Mouse (Mus musculus) liver, embryonic 13.5 days (tissue): Measurements from ENCODE around the gene Phlpp1. TPM values are rescaled to one million over a fixed set of nuclear protein-coding genes. Genes with fewer than 3 reads are reported as not detected.

Source experiments
- ATAC-seq: fragments of 200-750 bp; cut with Nextera tagmentation; 2 replicates; pipeline ENCODE4 v1.8.0; 2017; ENCODE audit warnings: low read depth, mild to moderate bottlenecking, moderate number of reproducible peaks, moderate library complexity
- DNase-seq: peaks from one replicate; pipeline ENCODE4 v3.0.0; 2022
- H3K27ac ChIP-seq: fragments of 300-500 bp; sonication (generic); 2 replicates; pipeline ENCODE4 v1.5.1; 2015; ENCODE audit warnings: moderate library complexity, mild to moderate bottlenecking, inconsistent platforms
- H3K27me3 ChIP-seq: fragments of 300-500 bp; sonication (generic); 2 replicates; pipeline ENCODE4 v1.6.1; 2015; ENCODE audit warnings: mild to moderate bottlenecking, inconsistent platforms
- H3K36me3 ChIP-seq: fragments of 300-500 bp; sonication (generic); 2 replicates; pipeline ENCODE4 v1.6.1; 2015; ENCODE audit warnings: mild to moderate bottlenecking, inconsistent platforms
- H3K4me1 ChIP-seq: fragments of 300-500 bp; sonication (generic); replicated peaks from 2 replicates; pipeline ENCODE4 v1.6.1; 2015; ENCODE audit warnings: inconsistent platforms
- H3K4me2 ChIP-seq: fragments of 300-500 bp; sonication (generic); 2 replicates; pipeline ENCODE4 v1.6.1; 2015; ENCODE audit warnings: inconsistent platforms, mild to moderate bottlenecking, moderate library complexity
- H3K4me3 ChIP-seq: fragments of 300-500 bp; sonication (generic); replicated peaks from 2 replicates; pipeline ENCODE4 v1.5.1; 2015; ENCODE audit warnings: mild to moderate bottlenecking, inconsistent platforms
- H3K9ac ChIP-seq: fragments of 300-500 bp; sonication (generic); 2 replicates; pipeline ENCODE4 v1.6.1; 2015; ENCODE audit warnings: mild to moderate bottlenecking, inconsistent platforms
- H3K9me3 ChIP-seq: fragments of 300-500 bp; sonication (generic); replicated peaks from 2 replicates; pipeline ENCODE4 v1.6.1; 2016; ENCODE audit warnings: inconsistent platforms
- WGBS: fragments of 180-500 bp; shearing (Covaris S2); methylation state at CpG from one replicate; pipeline ENCODE4 v1.1.7; 2015; ENCODE audit not compliant: insufficient replicate concordance; 5-methylcytosine and 5-hydroxymethylcytosine counted together
- polyA plus RNA-seq: library from polyadenylated mRNA; unstranded; fragments of >200 nt; fragmentation: Nextera tagmentation; extraction: Ambion mirVana; gene quantifications from 2 replicates; pipeline ENCODE4 v1.2.1, GENCODE M21; 2015

Gene Phlpp1
- polyA plus RNA-seq, 1 experiment from 2014 or later = 0.61 TPM

GRCm38 (mm10) chr1:106362841-106363604, 191.5 kb downstream of the Phlpp1 start:
- Histone ChIP-seq H3K36me3 (no peaks in the 10 kb centered on the region), H3K9ac (no peak overlapping the region), H3K4me3 (no peak overlapping the region), H3K27ac (no peak overlapping the region), H3K4me2 (no peak overlapping the region), H3K4me1 (no peaks in the 10 kb centered on the region), H3K27me3 (no peaks in the 10 kb centered on the region), H3K9me3 (no peaks in the 10 kb centered on the region)
- ATAC-seq (no peak), DNase-seq (no peak)
- WGBS = 52% methylated on average over 3 of the region's 3 CpGs

GRCm38 (mm10) chr1:106369330-106369729, 197.8 kb downstream of the Phlpp1 start:
- H3K36me3 ChIP-seq = no peaks in the 10 kb centered on the region
- no peak overlapping the region for H3K4me3 ChIP-seq
- no peaks in the 10 kb centered on the region for H3K27me3 ChIP-seq
- DNase-seq = no peak
- 71% methylated on average over 3 of the region's 3 CpGs for WGBS
- H3K9me3 ChIP-seq = no peaks in the 10 kb centered on the region
- H3K9ac ChIP-seq = no peak overlapping the region
- no peaks in the 10 kb centered on the region for H3K4me1 ChIP-seq
- no peak for ATAC-seq
- H3K4me2 ChIP-seq = no peak overlapping the region
- H3K27ac ChIP-seq = no peak overlapping the region

- WGBS = 66% methylated on average over 2 of the region's 2 CpGs
- Histone ChIP-seq H3K4me3 (no peak overlapping the region), H3K36me3 (no peaks in the 10 kb centered on the region), H3K9ac (no peak overlapping the region), H3K27me3 (no peaks in the 10 kb centered on the region), H3K27ac (no peak overlapping the region), H3K4me2 (no peak overlapping the region), H3K4me1 (no peaks in the 10 kb centered on the region), H3K9me3 (no peaks in the 10 kb centered on the region)
- DNase-seq (no peak), ATAC-seq (no peak)
Observed at GRCm38 (mm10) chr1:106372446-106372845, 200.9 kb downstream of the Phlpp1 start.

GRCm38 (mm10) chr1:106373656-106374055, 202.1 kb downstream of the Phlpp1 start:
- H3K9me3 ChIP-seq = no peaks in the 10 kb centered on the region
- no peak for DNase-seq
- no peak overlapping the region for H3K4me3 ChIP-seq
- no peak for ATAC-seq
- H3K9ac ChIP-seq = no peak overlapping the region
- no peaks in the 10 kb centered on the region for H3K36me3 ChIP-seq
- no peak overlapping the region for H3K4me2 ChIP-seq
- H3K27me3 ChIP-seq = no peaks in the 10 kb centered on the region
- H3K4me1 ChIP-seq = no peaks in the 10 kb centered on the region
- whole genome bisulfite sequencing = 83% methylated on average over 1 of the region's 1 CpGs
- H3K27ac ChIP-seq = no peak overlapping the region

GRCm38 (mm10) chr1:106374274-106374673, 202.7 kb downstream of the Phlpp1 start:
- Histone ChIP-seq H3K9ac (no peak overlapping the region), H3K4me3 (no peak overlapping the region), H3K9me3 (no peaks in the 10 kb centered on the region), H3K27ac (no peak overlapping the region), H3K4me1 (no peaks in the 10 kb centered on the region), H3K36me3 (no peaks in the 10 kb centered on the region), H3K27me3 (no peaks in the 10 kb centered on the region), H3K4me2 (no peak overlapping the region)
- no peak for ATAC-seq
- DNase-seq = no peak
- WGBS = 59% methylated on average over 2 of the region's 2 CpGs

GRCm38 (mm10) chr1:106374971-106375370, 203.4 kb downstream of the Phlpp1 start:
- Histone ChIP-seq H3K9ac (no peak overlapping the region), H3K4me1 (no peaks in the 10 kb centered on the region), H3K9me3 (no peaks in the 10 kb centered on the region), H3K36me3 (no peaks in the 10 kb centered on the region), H3K4me3 (no peak overlapping the region), H3K27me3 (no peaks in the 10 kb centered on the region), H3K27ac (no peak overlapping the region), H3K4me2 (no peak overlapping the region)
- ATAC-seq = no peak
- WGBS = 59% methylated on average over 4 of the region's 4 CpGs
- DNase-seq = no peak

- no peaks in the 10 kb centered on the region for H3K27me3 ChIP-seq
- H3K36me3 ChIP-seq = no peaks in the 10 kb centered on the region
- DNase-seq (no peak), ATAC-seq (no peak)
- H3K27ac ChIP-seq = no peak overlapping the region
- WGBS = 56% methylated on average over 3 of the region's 3 CpGs
- no peak overlapping the region for H3K4me2 ChIP-seq
- H3K4me1 ChIP-seq = no peaks in the 10 kb centered on the region
- no peaks in the 10 kb centered on the region for H3K9me3 ChIP-seq
- H3K4me3 ChIP-seq = no peak overlapping the region
- H3K9ac ChIP-seq = no peak overlapping the region
Observed at GRCm38 (mm10) chr1:106376003-106376402, 204.5 kb downstream of the Phlpp1 start.

GRCm38 (mm10) chr1:106380465-106380864, 208.9 kb downstream of the Phlpp1 start:
- ATAC-seq = no peak
- no peaks in the 10 kb centered on the region for H3K4me1 ChIP-seq
- H3K27ac ChIP-seq = no peak overlapping the region
- H3K4me3 ChIP-seq = no peak overlapping the region
- H3K4me2 ChIP-seq = no peak overlapping the region
- DNase-seq = no peak
- no peaks in the 10 kb centered on the region for H3K9me3 ChIP-seq
- no peaks in the 10 kb centered on the region for H3K36me3 ChIP-seq
- no peak overlapping the region for H3K9ac ChIP-seq
- WGBS = 69% methylated on average over 1 of the region's 1 CpGs
- H3K27me3 ChIP-seq = no peaks in the 10 kb centered on the region

- H3K4me1 ChIP-seq = no peaks in the 10 kb centered on the region
- no peaks in the 10 kb centered on the region for H3K9me3 ChIP-seq
- WGBS = 78% methylated on average over 5 of the region's 5 CpGs
- no peak overlapping the region for H3K4me2 ChIP-seq
- no peaks in the 10 kb centered on the region for H3K27me3 ChIP-seq
- no peak for DNase-seq
- H3K36me3 ChIP-seq = no peaks in the 10 kb centered on the region
- H3K27ac ChIP-seq = no peak overlapping the region
- H3K4me3 ChIP-seq = no peak overlapping the region
- no peak overlapping the region for H3K9ac ChIP-seq
- ATAC-seq = no peak
Observed at GRCm38 (mm10) chr1:106386542-106386941, 215.0 kb downstream of the Phlpp1 start.

- no peak for ATAC-seq
- Histone ChIP-seq H3K4me2 (no peak overlapping the region), H3K9me3 (no peaks in the 10 kb centered on the region)
Observed at GRCm38 (mm10) chr1:106387264-106387663, 215.7 kb downstream of the Phlpp1 start.

GRCm38 (mm10) chr1:106389673-106390072, 218.1 kb downstream of the Phlpp1 start:
- Histone ChIP-seq H3K36me3 (peaks cover 8% of the 10 kb centered on the region; the same call in 1 of the 2 replicates), H3K9me3 (no peaks in the 10 kb centered on the region), H3K4me2 (no peak overlapping the region), H3K9ac (no peak overlapping the region), H3K4me1 (no peaks in the 10 kb centered on the region), H3K27me3 (no peaks in the 10 kb centered on the region), H3K4me3 (no peak overlapping the region), H3K27ac (no peak overlapping the region)
- no peak for DNase-seq
- WGBS = 15% methylated on average over 5 of the region's 5 CpGs
- no peak for ATAC-seq

More at GRCm38 (mm10) chr1:106387264-106387663, 215.7 kb downstream of the Phlpp1 start:
- WGBS = 77% methylated on average over 4 of the region's 4 CpGs
- DNase-seq = no peak
- Histone ChIP-seq H3K27me3 (no peaks in the 10 kb centered on the region), H3K36me3 (peaks cover 2% of the 10 kb centered on the region; the same call in 1 of the 2 replicates), H3K4me1 (no peaks in the 10 kb centered on the region), H3K27ac (no peak overlapping the region), H3K4me3 (no peak overlapping the region), H3K9ac (no peak overlapping the region)

- WGBS = 79% methylated on average over 6 of the region's 6 CpGs
- ATAC-seq = no peak
Observed at GRCm38 (mm10) chr1:106393072-106393471, 221.5 kb downstream of the Phlpp1 start.

More at GRCm38 (mm10) chr1:106393072-106393471, 221.5 kb downstream of the Phlpp1 start:
- no peak overlapping the region for H3K27ac ChIP-seq
- no peaks in the 10 kb centered on the region for H3K27me3 ChIP-seq
- no peak overlapping the region for H3K9ac ChIP-seq
- peaks cover 8% of the 10 kb centered on the region; the same call in 1 of the 2 replicates for H3K36me3 ChIP-seq
- no peak for DNase-seq
- H3K9me3 ChIP-seq = no peaks in the 10 kb centered on the region
- no peak overlapping the region for H3K4me2 ChIP-seq
- no peak overlapping the region for H3K4me3 ChIP-seq
- no peaks in the 10 kb centered on the region for H3K4me1 ChIP-seq
